Mouse (Mus musculus) midbrain, embryonic 12.5 days (tissue): ENCODE data around the gene Tmem185a. TPM values are rescaled to one million over a fixed set of nuclear protein-coding genes. Genes with fewer than 3 reads are reported as not detected.

ENCODE experiments used
- polyA plus RNA-seq: library from polyadenylated mRNA; unstranded; fragments of >200 nt; fragmentation: Nextera tagmentation; extraction: Ambion mirVana; gene quantifications from 2 replicates; pipeline ENCODE4 v1.2.1, GENCODE M21; 2016

Tmem185a gene
- polyA plus RNA-seq, 1 experiment from 2014 or later: 49.2 TPM

Other genes with a start within 250 kb of the Tmem185a start
- 4.8 and 5.8 TPM in 2 replicates for gene Ids, start 112.1 kb downstream of the Tmem185a start, polyA plus RNA-seq
- gene 1110012L19Rik, start 91.3 kb downstream of the Tmem185a start, polyA plus RNA-seq: 28.0 and 29.1 TPM in 2 replicates